Mouse (Mus musculus): ENCODE results near the gene Cyp2w1. TPM values are rescaled to one million over a fixed set of nuclear protein-coding genes. Genes with fewer than 3 reads are reported as not detected.

Cyp2w1 gene
- polyA plus RNA-seq, 1 experiment from 2014 or later = 18.1 TPM

DNA sequence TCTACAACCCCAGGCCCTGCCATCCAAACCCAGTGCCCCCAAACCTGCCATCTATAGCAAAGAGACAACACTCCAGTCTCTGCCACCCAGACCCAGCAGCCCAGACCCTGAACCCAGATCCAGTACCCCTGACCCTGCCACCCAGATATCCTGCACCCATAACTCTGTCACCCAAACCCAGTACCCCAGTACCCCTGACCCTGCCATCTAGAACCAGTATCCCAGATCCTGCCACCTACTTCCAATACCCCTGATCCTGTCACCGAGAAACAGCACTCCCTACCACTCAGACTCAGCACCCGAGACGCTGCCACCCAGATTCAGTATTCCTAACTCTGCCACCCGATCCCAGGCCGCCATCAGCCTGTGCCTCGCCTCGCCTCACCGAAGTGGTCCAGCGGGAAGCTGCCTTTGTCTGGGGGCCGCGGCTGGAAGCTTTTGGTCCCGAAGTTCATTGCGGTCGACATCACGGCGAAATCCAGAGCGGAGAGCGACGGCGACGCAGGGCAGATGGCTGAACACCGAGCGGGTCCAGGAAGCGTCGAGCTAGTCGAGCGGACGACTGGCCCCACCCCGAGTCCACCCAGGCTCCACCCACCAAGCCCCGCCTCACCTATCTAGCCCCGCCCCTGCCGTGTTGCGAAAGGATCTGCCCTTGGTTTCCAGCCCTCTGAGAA is 7.6 kb upstream of the Cyp2w1 start:
- peak; percentile 85 for ATAC-seq
- Histone ChIP-seq H3K4me3 (ENCODE audit: low read depth, low read length) (peak overlapping the region; percentile 79), H3K9ac (ENCODE audit: low read depth, low read length) (peak overlapping the region; percentile 91), H3K4me1 (replicated peaks; ENCODE audit: control insufficient read depth, insufficient read depth, low read length) (peaks cover 3% of the 10 kb centered on the region; the same call in 1 of the 2 replicates), H3K27me3 (replicated peaks; ENCODE audit: control insufficient read depth, insufficient read depth, low read length) (no peaks in the 10 kb centered on the region), H3K27ac (ENCODE audit: low read depth, low read length) (peak overlapping the region; percentile 77), H3K36me3 (ENCODE audit: control insufficient read depth, insufficient read depth) (peaks cover 27% of the 10 kb centered on the region), H3K4me2 (replicated peaks; ENCODE audit: low read depth) (peak overlapping the region; percentile 82), H3K9me3 (ENCODE audit: control insufficient read depth) (no peaks in the 10 kb centered on the region)
- WGBS = under 1% methylated on average over 33 of the region's 33 CpGs
- TF ChIP-seq CTCF (IDR thresholded peaks at IDR 0.05; ENCODE audit: low read depth) = 0 out of 2 replicates have a peak, but pooled peaks have one; percentile 3

DNA sequence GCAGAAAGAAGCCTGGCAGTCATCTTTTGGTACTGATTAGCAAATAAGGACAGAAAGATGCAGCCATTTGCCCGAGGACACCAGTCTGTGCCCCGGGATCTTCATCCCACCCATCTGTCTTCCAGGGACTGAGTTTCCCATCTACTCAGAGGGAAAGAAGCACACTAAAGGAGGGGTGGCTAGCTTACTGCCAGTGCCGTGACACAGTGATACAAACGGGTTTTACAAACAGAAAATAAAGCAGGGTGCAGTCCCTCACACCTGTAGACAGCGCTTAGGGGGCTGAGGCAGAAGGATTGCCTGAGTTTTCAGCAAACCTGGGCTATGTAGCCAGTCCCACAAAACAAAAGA is 7.1 kb upstream of the Cyp2w1 start:
- peak overlapping the region; percentile 12; the same call in 1 of the 2 replicates for H3K9ac ChIP-seq (ENCODE audit: low read depth, low read length)
- H3K27me3 ChIP-seq (replicated peaks; ENCODE audit: control insufficient read depth, insufficient read depth, low read length) = no peaks in the 10 kb centered on the region
- TF ChIP-seq CTCF (IDR thresholded peaks at IDR 0.05; ENCODE audit: low read depth) = no peak
- peak overlapping the region; percentile 82 for H3K4me2 ChIP-seq (replicated peaks; ENCODE audit: low read depth)
- peak overlapping the region; percentile 1; the same call in 1 of the 2 replicates for H3K4me3 ChIP-seq (ENCODE audit: low read depth, low read length)
- H3K36me3 ChIP-seq (ENCODE audit: control insufficient read depth, insufficient read depth) = peaks cover 22% of the 10 kb centered on the region
- WGBS = 5% methylated on average over 5 of the region's 5 CpGs
- peak overlapping the region; percentile 51; the same call in 1 of the 2 replicates for H3K27ac ChIP-seq (ENCODE audit: low read depth, low read length)
- peaks cover 3% of the 10 kb centered on the region; the same call in 1 of the 2 replicates for H3K4me1 ChIP-seq (replicated peaks; ENCODE audit: control insufficient read depth, insufficient read depth, low read length)
- ATAC-seq = no peak
- H3K9me3 ChIP-seq (ENCODE audit: control insufficient read depth) = no peaks in the 10 kb centered on the region

DNA sequence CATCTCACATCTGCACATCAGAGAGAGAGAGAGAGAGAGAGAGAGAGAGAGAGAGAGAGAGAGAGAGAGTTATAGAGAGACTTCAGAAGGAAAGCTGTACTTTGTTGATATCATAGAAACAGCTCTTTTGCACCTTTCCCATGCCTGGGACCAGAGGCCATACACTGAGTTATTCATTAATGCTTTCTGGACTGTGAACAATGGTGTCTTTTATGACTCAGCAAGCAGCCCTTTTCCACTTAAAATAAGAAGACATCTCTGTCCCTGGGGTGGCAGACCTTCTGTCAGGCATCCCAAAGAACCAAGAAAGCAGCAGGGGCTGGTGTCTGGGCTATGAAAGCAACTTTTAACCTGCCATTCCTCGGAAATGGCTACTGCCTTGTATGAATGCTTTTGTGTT is 5.2 kb upstream of the Cyp2w1 start:
- no peaks in the 10 kb centered on the region for H3K9me3 ChIP-seq (ENCODE audit: control insufficient read depth)
- no peak for ATAC-seq
- H3K27me3 ChIP-seq (replicated peaks; ENCODE audit: control insufficient read depth, insufficient read depth, low read length) = no peaks in the 10 kb centered on the region
- no peak for TF ChIP-seq CTCF (IDR thresholded peaks at IDR 0.05; ENCODE audit: low read depth)
- 26% methylated on average over 1 of the region's 1 CpGs for WGBS
- H3K4me2 ChIP-seq (replicated peaks; ENCODE audit: low read depth) = peak overlapping the region; percentile 38
- peaks cover 6% of the 10 kb centered on the region; the same call in 1 of the 2 replicates for H3K36me3 ChIP-seq (ENCODE audit: control insufficient read depth, insufficient read depth)
- peaks cover 3% of the 10 kb centered on the region for H3K4me1 ChIP-seq (replicated peaks; ENCODE audit: control insufficient read depth, insufficient read depth, low read length)
- no peak overlapping the region for H3K9ac ChIP-seq (ENCODE audit: low read depth, low read length)
- no peak overlapping the region for H3K4me3 ChIP-seq (ENCODE audit: low read depth, low read length)
- peak overlapping the region; percentile 82 for H3K27ac ChIP-seq (ENCODE audit: low read depth, low read length)

DNA sequence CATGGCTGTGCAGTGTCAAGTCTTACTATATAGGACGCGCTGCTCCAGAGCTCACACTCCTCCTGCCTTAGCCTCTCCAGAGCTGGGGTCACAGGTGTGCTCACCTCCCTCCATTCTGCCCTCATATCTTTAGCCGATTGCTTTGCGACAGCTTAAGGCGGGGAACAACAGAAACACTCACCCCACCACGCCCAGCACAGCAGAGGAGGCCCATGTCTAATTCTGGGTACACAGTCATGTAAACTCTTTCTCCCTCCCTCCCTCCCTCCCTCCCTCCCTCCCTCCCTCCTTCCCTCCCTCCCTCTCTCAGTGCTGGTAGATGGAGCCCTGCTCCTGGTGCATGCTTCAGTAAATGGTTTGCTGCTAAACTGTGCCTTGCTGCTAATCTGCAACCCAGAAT is 2.7 kb upstream of the Cyp2w1 start:
- H3K27ac ChIP-seq (ENCODE audit: low read depth, low read length) = peak overlapping the region; percentile 54; the same call in 1 of the 2 replicates
- no peak for TF ChIP-seq CTCF (IDR thresholded peaks at IDR 0.05; ENCODE audit: low read depth)
- WGBS = 38% methylated on average over 6 of the region's 6 CpGs
- no peaks in the 10 kb centered on the region for H3K27me3 ChIP-seq (replicated peaks; ENCODE audit: control insufficient read depth, insufficient read depth, low read length)
- H3K4me3 ChIP-seq (ENCODE audit: low read depth, low read length) = no peak overlapping the region
- H3K9me3 ChIP-seq (ENCODE audit: control insufficient read depth) = no peaks in the 10 kb centered on the region
- H3K9ac ChIP-seq (ENCODE audit: low read depth, low read length) = no peak overlapping the region
- no peak for ATAC-seq
- peaks cover 3% of the 10 kb centered on the region for H3K4me1 ChIP-seq (replicated peaks; ENCODE audit: control insufficient read depth, insufficient read depth, low read length)
- H3K36me3 ChIP-seq (ENCODE audit: control insufficient read depth, insufficient read depth) = no peaks in the 10 kb centered on the region
- H3K4me2 ChIP-seq (replicated peaks; ENCODE audit: low read depth) = peak overlapping the region; percentile 67; the same call in 1 of the 2 replicates

DNA sequence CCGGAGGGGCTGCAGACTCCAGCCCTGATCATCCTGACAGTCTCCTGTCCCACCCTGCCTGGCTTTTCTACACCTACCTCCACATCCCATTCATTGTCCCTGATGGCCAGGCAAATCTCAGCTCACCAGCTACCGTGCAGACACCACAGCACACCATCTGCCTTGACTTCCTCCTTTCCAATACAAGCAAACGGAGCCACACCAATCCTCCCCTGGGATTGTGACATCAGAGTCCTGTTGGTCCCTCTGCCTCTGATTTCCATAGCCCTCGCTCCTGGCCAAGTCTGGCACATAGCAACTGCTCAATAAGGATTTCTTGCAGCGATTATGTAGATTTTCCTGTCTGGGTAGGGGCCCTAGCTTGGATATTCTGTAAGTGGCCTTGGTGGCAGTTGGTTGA is 1.3 kb upstream of the Cyp2w1 start, which contains the start of gene Cox19:
Cox19 (minus strand) TSS at position 285 of the 400 bp plus-strand sequence.
- Histone ChIP-seq H3K4me2 (replicated peaks; ENCODE audit: low read depth) (peak within 1 kb of the TSS; percentile 67), H3K27ac (ENCODE audit: low read depth, low read length) (peak within 1 kb of the TSS; percentile 87), H3K4me1 (replicated peaks; ENCODE audit: control insufficient read depth, insufficient read depth, low read length) (peaks cover 3% of the 10 kb centered on the region), H3K9ac (ENCODE audit: low read depth, low read length) (peak within 1 kb of the TSS; percentile 13), H3K36me3 (ENCODE audit: control insufficient read depth, insufficient read depth) (peaks cover 6% of the 10 kb centered on the region; the same call in 1 of the 2 replicates), H3K9me3 (ENCODE audit: control insufficient read depth) (no peaks in the 10 kb centered on the region), H3K27me3 (replicated peaks; ENCODE audit: control insufficient read depth, insufficient read depth, low read length) (no peaks in the 10 kb centered on the region), H3K4me3 (ENCODE audit: low read depth, low read length) (peak within 1 kb of the TSS; percentile 29)
- ATAC-seq = no peak
- TF ChIP-seq CTCF (IDR thresholded peaks at IDR 0.05; ENCODE audit: low read depth) = no peak
- WGBS = 34% methylated on average over 5 of the region's 5 CpGs

DNA sequence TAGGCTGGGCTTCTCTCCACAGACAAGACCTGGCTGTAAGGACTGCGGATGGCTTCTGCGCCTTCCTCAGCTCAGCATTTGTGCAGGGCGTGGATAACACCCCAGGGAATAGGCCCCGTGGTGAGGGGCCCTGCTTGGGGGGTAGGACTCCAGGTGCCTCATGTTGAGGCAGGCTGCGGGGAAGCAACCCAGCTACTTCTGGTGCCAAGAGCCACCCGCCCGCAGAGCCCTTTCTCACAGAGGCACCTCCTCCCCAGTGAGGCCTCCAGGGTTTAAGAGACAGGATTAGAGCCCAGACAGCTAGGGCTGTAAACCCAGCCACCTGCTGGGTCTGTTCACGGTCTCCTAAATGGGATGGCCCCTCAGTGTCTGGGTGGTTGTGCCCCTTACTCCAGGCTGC is 789 bp upstream of the Cyp2w1 start:
- Histone ChIP-seq H3K27me3 (replicated peaks; ENCODE audit: control insufficient read depth, insufficient read depth, low read length) (no peaks in the 10 kb centered on the region), H3K9ac (ENCODE audit: low read depth, low read length) (peak overlapping the region; percentile 13; the same call in 1 of the 2 replicates), H3K4me3 (ENCODE audit: low read depth, low read length) (peak overlapping the region; percentile 29), H3K4me1 (replicated peaks; ENCODE audit: control insufficient read depth, insufficient read depth, low read length) (no peaks in the 10 kb centered on the region; the same call in 1 of the 2 replicates), H3K27ac (ENCODE audit: low read depth, low read length) (peak overlapping the region; percentile 87), H3K9me3 (ENCODE audit: control insufficient read depth) (no peaks in the 10 kb centered on the region), H3K4me2 (replicated peaks; ENCODE audit: low read depth) (peak overlapping the region; percentile 67), H3K36me3 (ENCODE audit: control insufficient read depth, insufficient read depth) (peaks cover 11% of the 10 kb centered on the region; the same call in 1 of the 2 replicates)
- WGBS = 9% methylated on average over 8 of the region's 8 CpGs
- no peak for TF ChIP-seq CTCF (IDR thresholded peaks at IDR 0.05; ENCODE audit: low read depth)
- ATAC-seq = peak; percentile 67
